Mouse (Mus musculus): ENCODE data around the gene 1700001K19Rik.

DNA sequence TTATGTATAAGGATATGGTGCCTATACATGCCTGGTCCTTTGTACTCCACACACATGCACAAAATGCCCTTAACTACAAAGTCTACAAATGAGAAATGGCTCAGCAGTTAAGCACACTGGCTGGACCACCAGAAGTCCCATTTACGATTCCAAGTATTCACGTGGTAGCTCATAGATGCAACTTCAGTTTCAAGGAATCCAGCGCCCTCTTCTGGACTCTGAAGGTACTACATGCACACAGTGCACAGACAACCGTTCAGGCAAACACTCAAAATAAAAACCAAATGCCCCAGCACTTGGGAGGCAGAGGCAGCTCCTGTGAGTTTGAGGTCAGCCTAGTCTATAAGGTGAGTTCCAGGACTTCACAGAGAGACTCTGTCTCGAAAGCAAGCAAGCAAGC lies 8.2 kb downstream of the 1700001K19Rik start:
- TF ChIP-seq CTCF (IDR thresholded peaks at IDR 0.05; ENCODE audit: insufficient read depth, low read length), result no peak
- no peak for TF ChIP-seq POLR2A (IDR thresholded peaks at IDR 0.05; ENCODE audit: borderline replicate concordance, extremely low read depth, low read depth, low read length)

All from lung, adult 2 months (tissue).